Mouse (Mus musculus) Muller cell, postnatal 12 days (primary cell): ENCODE results near the gene Hist1h2ap.
"Not testable (repeated sequence)": the region's sequence is repeated elsewhere in the genome, so short reads cannot be mapped to it uniquely, and the experiment has no call there.

Experiments used
- DNase-seq: peaks from one replicate; pipeline ENCODE4 v3.0.0-alpha.2; 2015; ENCODE audit errors: inconsistent ontology term

Gene Hist1h2ap

GRCm38 (mm10) chr13:21810073-21810472 lies 23.2 kb downstream of the Hist1h2ap start, which contains the start of the genes Hist1h2bq and Hist1h2ao:
Gene Hist1h2bq (minus strand): TSS chr13:21810197.
Gene Hist1h2ao (plus strand): TSS chr13:21810465.
- DNase-seq: not testable (repeated sequence)

GRCm38 (mm10) chr13:21803058-21803457 lies 30.2 kb downstream of the Hist1h2ap start:
- DNase-seq: not testable (repeated sequence)

GRCm38 (mm10) chr13:21797163-21797562 lies 36.1 kb downstream of the Hist1h2ap start:
- not testable (repeated sequence) for DNase-seq

GRCm38 (mm10) chr13:21795584-21795983 lies 37.7 kb downstream of the Hist1h2ap start:
- DNase-seq: no peak

- peak; percentile 30 for DNase-seq
Measured at GRCm38 (mm10) chr13:21790601-21791283, 42.6 kb downstream of the Hist1h2ap start.

- DNase-seq: no peak
Measured at GRCm38 (mm10) chr13:21789925-21790324, 43.4 kb downstream of the Hist1h2ap start.

GRCm38 (mm10) chr13:21787760-21788593 lies 45.3 kb downstream of the Hist1h2ap start:
- DNase-seq: peak; percentile 65

- DNase-seq: peak; percentile 96
Measured at GRCm38 (mm10) chr13:21786899-21787629, 46.2 kb downstream of the Hist1h2ap start, which contains the start of the genes Hist1h2an and Hist1h2bp. Gene Hist1h2an (minus strand): TSS chr13:21787218. Gene Hist1h2bp (plus strand): TSS chr13:21787461.

GRCm38 (mm10) chr13:21786189-21786898 lies 47.0 kb downstream of the Hist1h2ap start:
- DNase-seq: peak; percentile 58

- no peak for DNase-seq
Measured at GRCm38 (mm10) chr13:21784311-21784710, 49.0 kb downstream of the Hist1h2ap start.

GRCm38 (mm10) chr13:21783734-21784161 lies 49.6 kb downstream of the Hist1h2ap start:
- DNase-seq: no peak

- peak; percentile 91 for DNase-seq
Measured at GRCm38 (mm10) chr13:21783255-21783617, 50.1 kb downstream of the Hist1h2ap start, which contains the start of gene Hist1h3i. Gene Hist1h3i (minus strand): TSS chr13:21783370.
